Mouse (Mus musculus): Measurements from ENCODE around the gene Hist1h1e. TPM values are rescaled to one million over a fixed set of nuclear protein-coding genes. Genes with fewer than 3 reads are reported as not detected.
"Not testable (repeated sequence)": the region's sequence is repeated elsewhere in the genome, so short reads cannot be mapped to it uniquely, and the experiment has no call there.

The Hist1h1e gene
- polyA plus RNA-seq, 1 experiment from 2014 or later: 24.3 TPM

GRCm38 (mm10) chr13:23576906-23577639 is 45.3 kb downstream of the Hist1h1e start:
- DNase-seq (no peak), ATAC-seq (ENCODE audit: low read depth) (no peak)
- Histone ChIP-seq H3K9ac (peak overlapping the region; percentile 83), H3K4me2 (peak overlapping the region; percentile 74), H3K4me3 (replicated peaks) (peak overlapping the region; percentile 62), H3K4me1 (replicated peaks) (peaks cover 55% of the 10 kb centered on the region), H3K27me3 (no peaks in the 10 kb centered on the region), H3K36me3 (no peaks in the 10 kb centered on the region), H3K27ac (peak overlapping the region; percentile 97), H3K9me3 (replicated peaks) (no peaks in the 10 kb centered on the region)
- WGBS (ENCODE audit: insufficient replicate concordance): 34% methylated on average over 6 of the region's 6 CpGs

DNA sequence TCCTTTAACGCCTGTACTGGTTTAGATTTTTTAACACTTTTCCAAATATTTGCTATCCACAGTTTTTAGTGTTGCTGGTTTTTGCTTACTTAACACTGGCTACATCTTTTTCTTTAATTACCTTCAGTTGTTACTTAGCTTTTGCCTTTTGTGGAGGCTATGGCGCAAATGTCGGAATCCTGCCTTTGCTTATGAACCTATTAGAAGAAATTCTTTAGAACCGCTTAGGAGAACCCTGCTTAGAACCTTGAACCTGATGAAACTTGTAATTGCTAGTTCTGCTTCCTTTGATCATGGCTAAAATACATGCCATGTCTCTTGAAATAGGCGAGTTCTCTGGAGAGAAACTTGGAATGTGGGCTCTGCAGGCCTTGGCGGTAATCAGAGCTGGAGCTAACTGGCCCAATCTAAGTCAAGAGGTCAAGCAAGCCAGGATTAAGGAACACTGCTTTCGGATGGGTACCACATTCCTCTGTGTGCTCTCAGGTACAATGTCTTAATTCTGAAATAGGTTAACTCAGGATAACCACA is 45.9 kb downstream of the Hist1h1e start:
- ATAC-seq (ENCODE audit: low read depth) (no peak), DNase-seq (no peak)
- 7% methylated on average over 7 of the region's 7 CpGs for WGBS (ENCODE audit: insufficient replicate concordance)
- Histone ChIP-seq H3K27me3 (no peaks in the 10 kb centered on the region), H3K36me3 (no peaks in the 10 kb centered on the region), H3K9ac (peak overlapping the region; percentile 83), H3K4me2 (peak overlapping the region; percentile 74), H3K9me3 (replicated peaks) (no peaks in the 10 kb centered on the region), H3K27ac (peak overlapping the region; percentile 97), H3K4me1 (replicated peaks) (peaks cover 51% of the 10 kb centered on the region), H3K4me3 (replicated peaks) (peak overlapping the region; percentile 62)

GRCm38 (mm10) chr13:23575864-23576313 is 46.5 kb downstream of the Hist1h1e start:
- H3K36me3 ChIP-seq; H3K27me3 ChIP-seq; ATAC-seq (ENCODE audit: low read depth); DNase-seq; H3K9me3 ChIP-seq (replicated peaks): not testable (repeated sequence)
- H3K4me3 ChIP-seq (replicated peaks): peak overlapping the region; percentile 62
- H3K4me2 ChIP-seq: peak overlapping the region; percentile 74
- WGBS (ENCODE audit: insufficient replicate concordance): under 1% methylated on average over 11 of the region's 40 CpGs
- peak overlapping the region; percentile 83 for H3K9ac ChIP-seq
- H3K27ac ChIP-seq: peak overlapping the region; percentile 97
- peaks cover 47% of the 10 kb centered on the region for H3K4me1 ChIP-seq (replicated peaks)

DNA sequence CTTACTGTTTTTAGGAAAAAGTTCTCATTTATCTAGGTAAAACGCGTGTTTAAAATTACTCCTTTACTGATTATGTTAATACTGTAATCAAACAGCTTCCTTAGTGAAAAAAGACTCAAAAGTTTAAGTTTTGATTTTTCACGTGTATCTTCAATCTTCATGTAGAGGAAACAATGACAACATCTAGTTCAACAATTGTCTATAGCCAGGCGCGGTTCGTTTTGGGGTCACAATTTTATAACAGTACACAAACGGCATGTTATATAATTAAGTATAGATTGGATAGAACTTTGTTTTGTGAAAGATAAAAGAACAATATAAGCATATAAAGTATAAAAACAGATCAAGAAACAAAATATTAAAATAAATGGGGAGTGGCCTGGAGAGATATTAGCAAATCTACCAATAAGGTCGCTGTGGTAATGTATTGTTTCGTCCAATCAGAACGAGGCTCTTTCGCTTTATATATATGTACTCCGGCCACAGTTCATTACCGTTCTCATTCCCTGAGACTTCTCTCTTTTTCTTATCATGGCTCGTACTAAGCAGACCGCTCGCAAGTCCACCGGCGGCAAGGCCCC is 47.0 kb downstream of the Hist1h1e start, which contains the start of gene Hist1h3d:
TSS of gene Hist1h3d (plus strand) at position 493 of the 581 bp plus-strand sequence.
- DNase-seq (peak; percentile 83), ATAC-seq (ENCODE audit: low read depth) (peak; percentile 29)
- no peaks in the 10 kb centered on the region for H3K36me3 ChIP-seq
- peaks cover 43% of the 10 kb centered on the region for H3K4me1 ChIP-seq (replicated peaks)
- H3K4me2 ChIP-seq: peak within 1 kb of the TSS; percentile 74
- H3K9ac ChIP-seq: peak within 1 kb of the TSS; percentile 83
- peak within 1 kb of the TSS; percentile 97 for H3K27ac ChIP-seq
- H3K9me3 ChIP-seq (replicated peaks): no peaks in the 10 kb centered on the region
- no peaks in the 10 kb centered on the region for H3K27me3 ChIP-seq
- WGBS (ENCODE audit: insufficient replicate concordance): under 1% methylated on average over 18 of the region's 18 CpGs
- peak within 1 kb of the TSS; percentile 62 for H3K4me3 ChIP-seq (replicated peaks)

GRCm38 (mm10) chr13:23574546-23575170 is 47.7 kb downstream of the Hist1h1e start:
- not testable (repeated sequence) for DNase-seq; H3K27me3 ChIP-seq; ATAC-seq (ENCODE audit: low read depth); H3K36me3 ChIP-seq; H3K9me3 ChIP-seq (replicated peaks)
- WGBS (ENCODE audit: insufficient replicate concordance): under 1% methylated on average over 11 of the region's 39 CpGs
- Histone ChIP-seq H3K27ac (peak overlapping the region; percentile 97), H3K4me1 (replicated peaks) (peaks cover 45% of the 10 kb centered on the region), H3K9ac (peak overlapping the region; percentile 83), H3K4me3 (replicated peaks) (peak overlapping the region; percentile 62), H3K4me2 (peak overlapping the region; percentile 59)

DNA sequence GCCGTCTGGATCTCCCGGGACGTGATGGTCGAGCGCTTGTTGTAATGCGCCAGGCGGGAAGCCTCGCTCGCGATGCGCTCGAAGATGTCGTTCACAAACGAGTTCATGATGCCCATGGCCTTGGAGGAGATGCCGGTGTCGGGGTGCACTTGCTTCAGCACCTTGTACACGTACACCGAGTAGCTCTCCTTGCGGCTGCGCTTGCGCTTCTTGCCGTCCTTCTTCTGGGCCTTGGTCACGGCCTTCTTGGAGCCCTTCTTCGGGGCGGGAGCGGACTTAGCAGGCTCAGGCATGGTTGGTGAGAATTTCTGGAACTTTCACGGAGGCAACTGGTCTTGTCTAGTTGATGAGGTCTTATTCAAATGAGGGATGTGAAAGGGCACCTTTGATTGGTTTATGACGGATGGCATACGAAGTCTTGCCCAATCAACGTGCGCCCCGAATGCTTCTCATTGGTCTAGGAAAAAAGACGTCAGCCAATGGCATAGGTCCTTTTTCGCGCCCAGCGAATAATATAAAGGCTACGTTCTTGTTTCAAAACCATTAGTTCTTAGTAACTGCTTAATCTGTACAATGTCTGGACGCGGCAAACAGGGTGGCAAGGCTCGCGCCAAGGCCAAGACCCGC is 48.3 kb downstream of the Hist1h1e start, which contains the start of the genes Hist1h2bf and Hist1h2ad:
TSS of gene Hist1h2bf (minus strand) at position 299 of the 627 bp plus-strand sequence.
TSS of gene Hist1h2ad (plus strand) at position 484 of the 627 bp plus-strand sequence.
- H3K27me3 ChIP-seq: not testable (repeated sequence)
- under 1% methylated on average over 42 of the region's 42 CpGs for WGBS (ENCODE audit: insufficient replicate concordance)

GRCm38 (mm10) chr13:23573034-23573897 is 49.1 kb downstream of the Hist1h1e start:
- not testable (repeated sequence) for H3K9me3 ChIP-seq (replicated peaks); H3K27me3 ChIP-seq; DNase-seq; ATAC-seq (ENCODE audit: low read depth); H3K36me3 ChIP-seq
- 5% methylated on average over 20 of the region's 20 CpGs for WGBS (ENCODE audit: insufficient replicate concordance)
- Histone ChIP-seq H3K27ac (peak overlapping the region; percentile 96), H3K9ac (peak overlapping the region; percentile 92), H3K4me2 (peak overlapping the region; percentile 81), H3K4me1 (replicated peaks) (peaks cover 42% of the 10 kb centered on the region), H3K4me3 (replicated peaks) (peak overlapping the region; percentile 64)

More for the DNA sequence above, 48.3 kb downstream of the Hist1h1e start, which contains the start of the genes Hist1h2bf and Hist1h2ad:
- ATAC-seq (ENCODE audit: low read depth): peak; percentile 77
- H3K9ac ChIP-seq: peak within 1 kb of the TSS; percentile 92
- H3K4me3 ChIP-seq (replicated peaks): peak within 1 kb of the TSS; percentile 64
- peaks cover 45% of the 10 kb centered on the region for H3K4me1 ChIP-seq (replicated peaks)
- H3K9me3 ChIP-seq (replicated peaks); H3K36me3 ChIP-seq: not testable (repeated sequence)
- H3K27ac ChIP-seq: peak within 1 kb of the TSS; percentile 97
- peak; percentile 93 for DNase-seq
- peak within 1 kb of the TSS; percentile 81 for H3K4me2 ChIP-seq

GRCm38 (mm10) chr13:23572218-23573033 is 49.9 kb downstream of the Hist1h1e start:
- ATAC-seq (ENCODE audit: low read depth): no peak
- 30% methylated on average over 2 of the region's 2 CpGs for WGBS (ENCODE audit: insufficient replicate concordance)
- Histone ChIP-seq H3K9me3 (replicated peaks) (no peaks in the 10 kb centered on the region), H3K9ac (peak overlapping the region; percentile 92), H3K4me1 (replicated peaks) (peaks cover 42% of the 10 kb centered on the region), H3K36me3 (no peaks in the 10 kb centered on the region), H3K4me3 (replicated peaks) (peak overlapping the region; percentile 64), H3K27me3 (no peaks in the 10 kb centered on the region), H3K27ac (peak overlapping the region; percentile 96), H3K4me2 (peak overlapping the region; percentile 81)
- DNase-seq: no peak

DNA sequence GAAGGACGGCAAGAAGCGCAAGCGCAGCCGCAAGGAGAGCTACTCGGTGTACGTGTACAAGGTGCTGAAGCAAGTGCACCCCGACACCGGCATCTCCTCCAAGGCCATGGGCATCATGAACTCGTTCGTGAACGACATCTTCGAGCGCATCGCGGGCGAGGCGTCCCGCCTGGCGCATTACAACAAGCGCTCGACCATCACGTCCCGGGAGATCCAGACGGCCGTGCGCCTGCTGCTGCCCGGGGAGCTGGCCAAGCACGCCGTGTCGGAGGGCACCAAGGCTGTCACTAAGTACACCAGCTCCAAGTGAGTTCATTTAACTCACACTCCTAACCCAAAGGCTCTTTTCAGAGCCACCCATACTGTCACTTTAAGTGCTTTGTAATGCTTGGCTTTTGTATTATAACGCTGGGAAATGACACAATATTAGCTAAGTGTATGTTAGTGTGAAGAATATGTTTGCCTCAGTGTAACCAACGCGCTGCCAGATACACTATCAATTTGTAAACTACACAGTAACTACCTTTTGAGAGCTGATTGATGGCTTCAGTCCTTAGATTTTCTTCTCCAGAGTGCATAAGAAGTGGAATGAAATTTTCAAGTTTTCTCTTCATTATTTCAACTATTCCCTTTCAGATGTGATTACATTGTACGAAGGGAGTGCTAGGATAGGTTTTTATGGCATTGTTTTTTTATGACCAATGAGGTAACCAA is 50.7 kb downstream of the Hist1h1e start:
- H3K9me3 ChIP-seq (replicated peaks); H3K36me3 ChIP-seq; H3K27me3 ChIP-seq: not testable (repeated sequence)
- Histone ChIP-seq H3K9ac (peak overlapping the region; percentile 92), H3K4me2 (peak overlapping the region; percentile 81), H3K27ac (peak overlapping the region; percentile 96), H3K4me1 (replicated peaks) (peaks cover 39% of the 10 kb centered on the region), H3K4me3 (replicated peaks) (peak overlapping the region; percentile 64)
- DNase-seq (peak; percentile 64), ATAC-seq (ENCODE audit: low read depth) (peak; percentile 3; the same call in 1 of the 2 replicates)
- 1% methylated on average over 12 of the region's 34 CpGs for WGBS (ENCODE audit: insufficient replicate concordance)
